ENCODE assay signal across 9 mouse cellular contexts in genomic region chr13:43005131-43005579, GRCm38 (mm10).
A peak's percentile ranks its signal among the peaks of the same experiment; 100 is the strongest.
DNase-seq lines count a peak whose midpoint lies in the region; ATAC-seq and TF ChIP-seq lines count a peak whose summit lies in the region.
"Had no signal": no experiment of that assay in that cellular context is flagged by ENCODE, and none has a peak within 500 bp of the region (broad histone marks: within the 10 kb centered on the region; RNA-seq: fewer than 3 reads in every experiment).

No protein-coding gene starts in this region.

- TF ChIP-seq EP300 in stomach, postnatal 0 days (optimal IDR thresholded peaks at IDR 0.05) = no peak

- intact Hi-C loops in left cerebral cortex, adult 2 months (cut with DNase I) = no loop called here
- intact Hi-C loops in left cerebral cortex, postnatal 10 days (cut with DNase I) = no loop called here

- no peaks in the 10 kb centered on the region for H3K27me3 ChIP-seq in heart, embryonic 12.5 days (replicated peaks)
- no peaks in the 10 kb centered on the region for H3K27me3 ChIP-seq in stomach, postnatal 0 days (ENCODE audit: control insufficient read depth, insufficient read depth, low read length)

- TF ChIP-seq CTCF in left cerebral cortex, adult 2 months (IDR thresholded peaks at IDR 0.05) = no peak
- TF ChIP-seq CTCF in stomach, postnatal 0 days (IDR thresholded peaks at IDR 0.05; ENCODE audit: low read depth) = no peak

- no peak overlapping the region for H3K4me2 ChIP-seq in heart, embryonic 12.5 days
- H3K4me2 ChIP-seq in stomach, postnatal 0 days (replicated peaks; ENCODE audit: low read depth) = no peak overlapping the region
- H3K4me2 ChIP-seq: liver, embryonic 11.5 days had no signal

- H3K27ac ChIP-seq in left cerebral cortex, adult 2 months = peak overlapping the region; percentile 7; the same call in 1 of the 2 replicates
- peak overlapping the region; percentile 58; the same call in 1 of the 2 replicates for H3K27ac ChIP-seq in heart, embryonic 12.5 days (ENCODE audit: poor library complexity, severe bottlenecking)
- no peak overlapping the region for H3K27ac ChIP-seq in stomach, postnatal 0 days (replicated peaks)

- 17% methylated on average over 3 of the region's 3 CpGs for WGBS in heart, embryonic 12.5 days
- 18% methylated on average over 3 of the region's 3 CpGs for WGBS in large intestine, adult 2 months
- WGBS in stomach, postnatal 0 days = 18% methylated on average over 3 of the region's 3 CpGs

- no peaks in the 10 kb centered on the region for H3K36me3 ChIP-seq in heart, embryonic 12.5 days
- H3K36me3 ChIP-seq in stomach, postnatal 0 days (ENCODE audit: control insufficient read depth, insufficient read depth, low read length) = no peaks in the 10 kb centered on the region

- peaks cover 7% of the 10 kb centered on the region; the same call in 1 of the 2 replicates for H3K4me1 ChIP-seq in heart, embryonic 12.5 days (replicated peaks)
- H3K4me1 ChIP-seq in stomach, postnatal 0 days (replicated peaks; ENCODE audit: control insufficient read depth, insufficient read depth) = 0 out of 2 replicates have a peak, but pooled peaks cover 2% of the 10 kb centered on the region

- DNase-seq in left cerebral cortex, adult 2 months (ENCODE audit: extremely low spot score in 1 of 2, low spot score in 2 of 2) = no peak
- no peak for DNase-seq in left cerebral cortex, postnatal 10 days (ENCODE audit: extremely low spot score in 1 of 2, low spot score in 2 of 2)
- DNase-seq in large intestine, adult 2 months (ENCODE audit: low read depth, low spot score) = peak; percentile 8
- peak; percentile 45 for DNase-seq in stomach, postnatal 0 days (ENCODE audit: low spot score)
- DNase-seq in layer of hippocampus, postnatal 10 days (ENCODE audit: low spot score in 2 of 2) = no peak
- no peak for DNase-seq in ovary, postnatal 14 days (ENCODE audit: low spot score)
- DNase-seq in thymus, postnatal 14 days = no peak

- H3K9ac ChIP-seq in heart, embryonic 12.5 days = no peak overlapping the region
- no peak overlapping the region for H3K9ac ChIP-seq in stomach, postnatal 0 days (ENCODE audit: low read length)

- H3K9me3 ChIP-seq in heart, embryonic 12.5 days (replicated peaks) = no peaks in the 10 kb centered on the region
- no peaks in the 10 kb centered on the region for H3K9me3 ChIP-seq in stomach, postnatal 0 days (ENCODE audit: control insufficient read depth, low read length)

- no peak overlapping the region for H3K4me3 ChIP-seq in left cerebral cortex, adult 2 months
- no peak overlapping the region for H3K4me3 ChIP-seq in heart, embryonic 12.5 days
- H3K4me3 ChIP-seq in stomach, postnatal 0 days (ENCODE audit: low read depth, low read length) = no peak overlapping the region

- ATAC-seq in heart, embryonic 12.5 days (ENCODE audit: insufficient number of reproducible peaks, low FRiP score) = peak; percentile 61; the same call in 1 of the 2 replicates
- peak; percentile 77 for ATAC-seq in stomach, postnatal 0 days (ENCODE audit: low FRiP score, low TSS enrichment)

Comparison
In these comparisons a context has a peak if more than half of its experiments do, and no peak if none do; other contexts are left out.
1. DNase-seq: peak in large intestine, adult 2 months (single experiment) and stomach, postnatal 0 days (single experiment); none in left cerebral cortex, adult 2 months (0 of 2), left cerebral cortex, postnatal 10 days (0 of 2), layer of hippocampus, postnatal 10 days (0 of 2), ovary, postnatal 14 days (single experiment) and thymus, postnatal 14 days (single experiment).